Mouse (Mus musculus) ES-Bruce4 (cell line): ENCODE results near the gene Dlgap5. TPM values are rescaled to one million over a fixed set of nuclear protein-coding genes. Genes with fewer than 3 reads are reported as not detected.

ENCODE experiments used
- H3K27ac ChIP-seq: 2 replicates; pipeline ENCODE4 v1.5.1; 2012; ENCODE audit warnings: low read length, inconsistent platforms; ENCODE audit not compliant: insufficient read depth
- H3K27me3 ChIP-seq: 2 replicates; pipeline ENCODE4 v1.6.1; 2012; ENCODE audit warnings: mild to moderate bottlenecking, low read length, inconsistent platforms; ENCODE audit not compliant: control insufficient read depth, poor library complexity, insufficient read depth, severe bottlenecking
- H3K36me3 ChIP-seq: 2 replicates; pipeline ENCODE4 v1.6.1; 2012; ENCODE audit warnings: inconsistent platforms, mild to moderate bottlenecking, low read length, moderate library complexity; ENCODE audit not compliant: control insufficient read depth, poor library complexity, insufficient read depth, severe bottlenecking
- H3K4me1 ChIP-seq: one replicate; pipeline ENCODE4 v1.8.1; 2011; ENCODE audit warnings: low read length; ENCODE audit not compliant: control insufficient read depth, insufficient read depth
- H3K4me3 ChIP-seq: 2 replicates; pipeline ENCODE4 v1.5.1; 2011; ENCODE audit warnings: low read depth, mild to moderate bottlenecking, low read length
- H3K9ac ChIP-seq: 2 replicates; pipeline ENCODE4 v1.6.1; 2012; ENCODE audit warnings: low read depth, mild to moderate bottlenecking, inconsistent platforms; ENCODE audit not compliant: poor library complexity, severe bottlenecking
- H3K9me3 ChIP-seq: replicated peaks from 2 replicates; pipeline ENCODE4 v1.6.1; 2012; ENCODE audit warnings: mild to moderate bottlenecking, low read length, inconsistent platforms; ENCODE audit not compliant: control insufficient read depth, poor library complexity, insufficient read depth, severe bottlenecking
- CTCF ChIP-seq: IDR thresholded peaks from one replicate; pipeline ENCODE4 v1.8.1; 2011; ENCODE audit warnings: low read depth, low read length
- EP300 ChIP-seq: IDR thresholded peaks from 2 replicates; pipeline ENCODE4 v1.6.1; 2011; ENCODE audit warnings: low read depth, low read length; ENCODE audit not compliant: insufficient read depth
- POLR2A ChIP-seq: IDR thresholded peaks from one replicate; pipeline ENCODE4 v1.8.1; 2011; ENCODE audit warnings: low read length; ENCODE audit not compliant: insufficient read depth
- polyA plus RNA-seq: library from polyadenylated mRNA; stranded (reverse); fragments of >200 nt; gene quantifications from 2 replicates; pipeline ENCODE4 v1.2.4, GENCODE M21; 2011; ENCODE audit warnings: low read depth; ENCODE audit not compliant: missing spikeins, insufficient read depth, insufficient read length

Dlgap5 gene
- polyA plus RNA-seq, 1 experiment = 141 TPM

- no peaks in the 10 kb centered on the region for H3K9me3 ChIP-seq
- no peaks in the 10 kb centered on the region for H3K4me1 ChIP-seq
- no peak overlapping the region for H3K27ac ChIP-seq
- no peaks in the 10 kb centered on the region for H3K36me3 ChIP-seq
- no peak overlapping the region for H3K9ac ChIP-seq
- no peaks in the 10 kb centered on the region for H3K27me3 ChIP-seq
- H3K4me3 ChIP-seq = no peak overlapping the region
- TF ChIP-seq POLR2A (no peak), EP300 (no peak), CTCF (no peak)
Observed at GRCm38 (mm10) chr14:47353240-47353639, 65.0 kb downstream of the Dlgap5 start.

- Histone ChIP-seq H3K9ac (no peak overlapping the region), H3K36me3 (no peaks in the 10 kb centered on the region), H3K4me3 (no peak overlapping the region), H3K27me3 (no peaks in the 10 kb centered on the region), H3K27ac (no peak overlapping the region), H3K9me3 (no peaks in the 10 kb centered on the region), H3K4me1 (no peaks in the 10 kb centered on the region)
- TF ChIP-seq EP300 = no peak
- TF ChIP-seq CTCF = no peak
- no peak for TF ChIP-seq POLR2A
Observed at GRCm38 (mm10) chr14:47352272-47352671, 65.9 kb downstream of the Dlgap5 start.

DNA sequence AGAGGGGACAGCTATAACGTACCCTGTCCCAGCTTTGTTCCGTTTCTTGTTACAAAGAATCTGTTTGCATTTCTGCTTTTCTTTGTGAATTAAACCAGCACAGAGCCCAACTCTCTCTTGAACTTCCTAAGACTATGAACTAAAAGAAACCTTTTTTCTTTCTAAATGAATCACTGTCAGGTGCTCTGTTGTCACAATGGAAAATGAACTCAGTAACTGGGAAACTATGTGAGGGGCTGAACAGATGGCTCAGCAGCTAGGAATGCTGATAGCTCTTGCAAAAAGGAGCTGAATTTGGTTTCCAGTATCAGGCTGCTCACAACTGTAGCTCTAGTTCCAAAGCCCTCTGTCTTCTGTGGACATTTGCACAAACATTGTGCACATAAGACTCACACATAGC lies 67.2 kb downstream of the Dlgap5 start:
- Histone ChIP-seq H3K4me3 (no peak overlapping the region), H3K27ac (peak overlapping the region; percentile 84), H3K9ac (no peak overlapping the region), H3K9me3 (no peaks in the 10 kb centered on the region), H3K4me1 (no peaks in the 10 kb centered on the region), H3K27me3 (no peaks in the 10 kb centered on the region), H3K36me3 (no peaks in the 10 kb centered on the region)
- TF ChIP-seq POLR2A (no peak), EP300 (no peak), CTCF (no peak)

DNA sequence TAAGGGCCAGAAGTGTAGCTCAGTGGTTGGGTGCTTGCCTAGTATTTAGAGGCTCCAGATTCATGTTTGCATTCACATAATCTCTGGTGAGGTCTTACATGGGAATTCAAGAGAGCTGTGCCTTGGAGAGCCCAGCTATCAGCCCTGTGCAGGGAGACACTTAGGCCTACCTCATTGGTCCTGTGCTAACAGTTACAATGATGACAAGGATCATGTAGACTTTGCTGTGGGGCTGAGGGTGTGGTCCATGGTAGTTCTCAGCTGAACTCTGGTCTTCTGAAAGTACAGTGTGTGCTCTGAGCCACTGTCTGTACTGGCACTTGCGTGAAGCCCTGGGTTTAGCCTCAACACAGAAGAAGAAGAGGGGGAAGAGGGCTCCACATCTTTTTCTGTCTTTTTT lies 71.5 kb downstream of the Dlgap5 start:
- no peak for TF ChIP-seq CTCF
- no peak for TF ChIP-seq POLR2A
- no peak for TF ChIP-seq EP300
- H3K36me3 ChIP-seq = no peaks in the 10 kb centered on the region

GRCm38 (mm10) chr14:47341811-47342291 lies 76.4 kb downstream of the Dlgap5 start:
- Histone ChIP-seq H3K27ac (no peak overlapping the region), H3K4me3 (no peak overlapping the region), H3K27me3 (no peaks in the 10 kb centered on the region), H3K4me1 (no peaks in the 10 kb centered on the region), H3K9me3 (no peaks in the 10 kb centered on the region), H3K36me3 (no peaks in the 10 kb centered on the region), H3K9ac (no peak overlapping the region)
- TF ChIP-seq CTCF (no peak), EP300 (no peak), POLR2A (no peak)

More for the DNA sequence above, 71.5 kb downstream of the Dlgap5 start:
- Histone ChIP-seq H3K9ac (no peak overlapping the region), H3K27ac (no peak overlapping the region), H3K4me3 (no peak overlapping the region), H3K9me3 (no peaks in the 10 kb centered on the region), H3K4me1 (no peaks in the 10 kb centered on the region), H3K27me3 (no peaks in the 10 kb centered on the region)

DNA sequence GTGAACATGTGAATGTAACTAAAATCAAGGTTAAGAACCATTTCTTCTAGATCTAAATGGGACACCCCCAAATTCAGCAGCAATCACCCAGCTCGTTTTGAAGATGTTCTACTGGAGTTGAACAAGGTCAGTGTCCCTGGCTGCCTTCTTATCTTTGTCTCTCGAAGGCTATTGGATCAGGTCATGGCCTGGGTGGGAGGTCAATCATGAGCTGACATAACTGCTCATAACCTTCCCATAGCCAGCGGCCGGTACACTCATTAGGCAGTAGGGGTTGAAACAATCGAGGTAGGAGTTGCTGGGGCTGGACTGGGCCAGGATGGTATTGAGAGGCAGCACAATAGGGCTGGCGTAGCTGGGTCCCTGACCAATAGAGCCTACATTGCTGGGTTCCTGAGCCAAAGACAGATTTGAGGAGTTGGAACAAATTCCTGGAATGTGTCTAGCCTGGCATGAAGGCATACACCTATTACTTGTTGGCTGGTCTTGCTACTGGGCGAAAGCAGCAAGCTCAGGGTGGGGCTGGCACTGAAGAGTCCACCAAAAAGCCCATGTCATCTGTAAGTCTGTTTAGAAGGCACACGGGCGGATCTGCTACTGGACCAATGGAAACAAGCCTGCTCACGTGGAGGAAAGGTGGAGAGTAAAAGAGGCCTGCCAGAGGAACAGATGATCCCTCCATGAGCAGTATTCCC lies 77.8 kb downstream of the Dlgap5 start:
- Histone ChIP-seq H3K4me3 (no peak overlapping the region), H3K4me1 (no peaks in the 10 kb centered on the region), H3K27me3 (no peaks in the 10 kb centered on the region), H3K27ac (no peak overlapping the region), H3K36me3 (no peaks in the 10 kb centered on the region), H3K9ac (no peak overlapping the region), H3K9me3 (no peaks in the 10 kb centered on the region)
- TF ChIP-seq POLR2A (no peak), EP300 (no peak), CTCF (no peak)

Other genes with a start within 250 kb of the Dlgap5 start
- gene Gch1, start 229.0 kb downstream of the Dlgap5 start, polyA plus RNA-seq = 4.1 and 4.6 TPM in 2 replicates
- gene Wdhd1, start 141.6 kb downstream of the Dlgap5 start, polyA plus RNA-seq = 42.7 and 55.4 TPM in 2 replicates
- gene Socs4, start 141.5 kb downstream of the Dlgap5 start, polyA plus RNA-seq = 22.8 and 24.2 TPM in 2 replicates
- 204 and 215 TPM in 2 replicates for gene Mapk1ip1l, start 120.1 kb downstream of the Dlgap5 start, polyA plus RNA-seq
- gene Lgals3, start 50.7 kb downstream of the Dlgap5 start, polyA plus RNA-seq = 24.7 and 29.4 TPM in 2 replicates
- gene Fbxo34, start 32.0 kb upstream of the Dlgap5 start, polyA plus RNA-seq = 35.8 and 38.7 TPM in 2 replicates
- 13.6 and 24.5 TPM in 2 replicates for gene Atg14, start 152.2 kb upstream of the Dlgap5 start, polyA plus RNA-seq
- gene Ktn1, start 230.0 kb upstream of the Dlgap5 start, polyA plus RNA-seq = 135 TPM in 2 replicates